Mouse (Mus musculus): ENCODE results near the gene Prmt8.

Gene Prmt8

GRCm38 (mm10) chr6:127669313-127669712 is 100.0 kb downstream of the Prmt8 start:
- DNase-seq (ENCODE audit: extremely low spot score, low read depth, low spot score) = no peak

- peak; percentile 20 for DNase-seq (ENCODE audit: extremely low spot score, low read depth, low spot score)
Measured at GRCm38 (mm10) chr6:127663263-127663662, 106.0 kb downstream of the Prmt8 start.

- no peak for DNase-seq (ENCODE audit: extremely low spot score, low read depth, low spot score)
Measured at GRCm38 (mm10) chr6:127661717-127662292, 107.5 kb downstream of the Prmt8 start.

GRCm38 (mm10) chr6:127659966-127660365 is 109.3 kb downstream of the Prmt8 start:
- no peak for DNase-seq (ENCODE audit: extremely low spot score, low read depth, low spot score)

- DNase-seq (ENCODE audit: extremely low spot score, low read depth, low spot score) = no peak
Measured at GRCm38 (mm10) chr6:127659472-127659871, 109.8 kb downstream of the Prmt8 start.

- no peak for DNase-seq (ENCODE audit: extremely low spot score, low read depth, low spot score)
Measured at GRCm38 (mm10) chr6:127657152-127657551, 112.1 kb downstream of the Prmt8 start.

GRCm38 (mm10) chr6:127655988-127656387 is 113.3 kb downstream of the Prmt8 start:
- no peak for DNase-seq (ENCODE audit: extremely low spot score, low read depth, low spot score)

GRCm38 (mm10) chr6:127641077-127641801 is 128.0 kb downstream of the Prmt8 start:
- no peak for DNase-seq (ENCODE audit: extremely low spot score, low read depth, low spot score)

All from hindlimb bud, embryonic 11.5 days (tissue).